Mouse (Mus musculus) thymus, postnatal 25 days (tissue): ENCODE measurements around the gene Olfr582.

Experiments
- DNase-seq: peaks from one replicate; pipeline ENCODE4 v3.0.0; 2022

Olfr582 gene

GRCm38 (mm10) chr7:103037724-103038123 is at the start of gene Olfr582:
Gene Olfr582, plus strand, starts transcription at chr7:103038024.
- no peak for DNase-seq

- no peak for DNase-seq
These were observed 48.6 kb upstream of the Olfr582 start, which contains the start of gene Olfr578 for GRCm38 (mm10) chr7:102989224-102989623. Gene Olfr578, minus strand, starts transcription at chr7:102989324.

- no peak for DNase-seq
These were observed 13.2 kb downstream of the Olfr582 start, which contains the start of gene Olfr583 for GRCm38 (mm10) chr7:103051000-103051399. Gene Olfr583, plus strand, starts transcription at chr7:103051300.

- DNase-seq, result no peak
These were observed 43.8 kb downstream of the Olfr582 start, which contains the start of gene Olfr584 for GRCm38 (mm10) chr7:103081585-103081984. Gene Olfr584, plus strand, starts transcription at chr7:103081885.
